Mouse (Mus musculus): ENCODE data around the gene Npc1l1. TPM values are rescaled to one million over a fixed set of nuclear protein-coding genes. Genes with fewer than 3 reads are reported as not detected.

Gene Npc1l1
- total and polyA plus RNA-seq, 3 experiments, result 0.10 TPM; not detected in 2

- Histone ChIP-seq H3K9ac (ENCODE audit: control insufficient read depth, low read depth, low read length, poor library complexity, severe bottlenecking) (no peak overlapping the region), H3K36me3 (ENCODE audit: control insufficient read depth in 1 of 2, insufficient read depth in 2 of 2, low read length in 2 of 2) (peaks cover 6 to 8% of the 10 kb centered on the region in 2 experiments; a peak in 3 of 4 replicates), H3K79me2 (ENCODE audit: control insufficient read depth, insufficient read depth, low read length, poor library complexity) (peaks cover 52% of the 10 kb centered on the region), H3K4me1 (ENCODE audit: control insufficient read depth in 1 of 2, insufficient read depth in 2 of 2, low read length in 2 of 2) (peaks cover 0 to 5% of the 10 kb centered on the region in 2 experiments; a peak in 2 of 4 replicates), H3K9me3 (replicated peaks; ENCODE audit: insufficient read depth, low read length) (no peaks in the 10 kb centered on the region), H3K27me3 (ENCODE audit: control insufficient read depth in 1 of 2, insufficient read depth in 2 of 2, low read length in 2 of 2) (no peaks in the 10 kb centered on the region), H3K4me3 (ENCODE audit: control insufficient read depth in 1 of 2, insufficient read depth in 1 of 2, low read depth in 2 of 2, low read length in 2 of 2) (no peak overlapping the region), H3K27ac (ENCODE audit: control insufficient read depth, low read depth, low read length) (no peak overlapping the region)
- DNase-seq (ENCODE audit: low read depth, low spot score), result no peak
- TF ChIP-seq CHD1 (IDR thresholded peaks at IDR 0.05; ENCODE audit: low read depth, low read length), result no peak
- TF ChIP-seq SIN3A (IDR thresholded peaks at IDR 0.05; ENCODE audit: low read length), result no peak
- TF ChIP-seq ETS1 (IDR thresholded peaks at IDR 0.05; ENCODE audit: low read depth, low read length), result no peak
- TF ChIP-seq EP300 (IDR thresholded peaks at IDR 0.05; ENCODE audit: low read depth in 1 of 2, low read length in 2 of 2), result no peak
- no peak for TF ChIP-seq ZKSCAN1 (IDR thresholded peaks at IDR 0.05; ENCODE audit: low read depth, low read length)
- no peak for TF ChIP-seq ZC3H11A (IDR thresholded peaks at IDR 0.05; ENCODE audit: low read depth, low read length)
- no peak for TF ChIP-seq RCOR1 (IDR thresholded peaks at IDR 0.05; ENCODE audit: low read depth, low read length)
- TF ChIP-seq MAX (IDR thresholded peaks at IDR 0.05; ENCODE audit: low read length), result no peak
- no peak for TF ChIP-seq TAL1 (IDR thresholded peaks at IDR 0.05; ENCODE audit: low read length)
- TF ChIP-seq GATA1 (IDR thresholded peaks at IDR 0.05; ENCODE audit: low read depth, low read length), result no peak
- no peak for TF ChIP-seq MYC (IDR thresholded peaks at IDR 0.05; ENCODE audit: low read depth, low read length)
- no peak for TF ChIP-seq TBP (IDR thresholded peaks at IDR 0.05; ENCODE audit: low read depth, low read length)
- no peak for TF ChIP-seq BHLHE40 (IDR thresholded peaks at IDR 0.05; ENCODE audit: borderline replicate concordance, low read depth, low read length)
Measured at GRCm38 (mm10) chr11:6183246-6183645, 46.7 kb downstream of the Npc1l1 start.

- 0 out of 6 replicates have a peak, but pooled peaks of 1 of the 3 experiments have one; percentile 2 for TF ChIP-seq CTCF (IDR thresholded peaks at IDR 0.05 in 2 of 3, conservative IDR thresholded peaks at IDR 0.05 in 1 of 3; ENCODE audit: control insufficient read depth in 1 of 3, insufficient read depth in 1 of 3, low read depth in 2 of 3, low read length in 3 of 3, poor library complexity in 1 of 3, severe bottlenecking in 1 of 3)
- TF ChIP-seq NELFE (IDR thresholded peaks at IDR 0.05; ENCODE audit: low read depth, low read length), result no peak
- Histone ChIP-seq H3K36me3 (ENCODE audit: control insufficient read depth in 1 of 2, insufficient read depth in 2 of 2, low read length in 2 of 2) (peaks cover 2 to 7% of the 10 kb centered on the region in 2 experiments; a peak in 2 of 4 replicates), H3K27ac (ENCODE audit: control insufficient read depth, low read depth, low read length) (no peak overlapping the region), H3K79me2 (ENCODE audit: control insufficient read depth, insufficient read depth, low read length, poor library complexity) (peaks cover 56% of the 10 kb centered on the region), H3K27me3 (ENCODE audit: control insufficient read depth in 1 of 2, insufficient read depth in 2 of 2, low read length in 2 of 2) (no peaks in the 10 kb centered on the region), H3K9me3 (replicated peaks; ENCODE audit: insufficient read depth, low read length) (no peaks in the 10 kb centered on the region), H3K9ac (ENCODE audit: control insufficient read depth, low read depth, low read length, poor library complexity, severe bottlenecking) (no peak overlapping the region), H3K4me3 (ENCODE audit: control insufficient read depth in 1 of 2, insufficient read depth in 1 of 2, low read depth in 2 of 2, low read length in 2 of 2) (no peak overlapping the region), H3K4me1 (ENCODE audit: control insufficient read depth in 1 of 2, insufficient read depth in 2 of 2, low read length in 2 of 2) (peaks cover 0 to 5% of the 10 kb centered on the region in 2 experiments; a peak in 2 of 4 replicates)
- no peak for DNase-seq (ENCODE audit: low read depth, low spot score)
Measured at GRCm38 (mm10) chr11:6180811-6181399, 49.0 kb downstream of the Npc1l1 start.

DNA sequence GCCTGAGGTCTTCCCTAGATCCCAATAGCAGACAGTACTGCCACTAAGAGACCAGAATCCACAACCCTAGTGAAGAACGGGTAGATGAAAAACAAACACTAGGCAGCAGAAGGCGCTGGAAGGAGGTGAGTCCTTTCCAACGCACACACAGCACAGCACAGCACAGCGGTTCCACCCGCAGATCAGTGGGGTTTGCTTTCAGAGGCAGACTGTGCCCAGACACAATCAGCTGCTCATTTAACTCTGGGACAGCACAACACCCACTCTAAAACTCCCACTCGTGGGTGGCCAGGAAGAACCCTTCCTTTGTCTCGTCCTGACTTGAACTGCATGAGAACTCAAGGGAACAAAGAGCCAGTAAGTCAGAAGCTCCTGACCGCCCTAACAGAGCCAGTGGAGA, 50.7 kb downstream of the Npc1l1 start:
- no peaks in the 10 kb centered on the region for H3K27me3 ChIP-seq (ENCODE audit: control insufficient read depth in 1 of 2, insufficient read depth in 2 of 2, low read length in 2 of 2)
- peaks cover 7 to 8% of the 10 kb centered on the region in 2 experiments for H3K4me1 ChIP-seq (ENCODE audit: control insufficient read depth in 1 of 2, insufficient read depth in 2 of 2, low read length in 2 of 2)
- DNase-seq (ENCODE audit: low read depth, low spot score), result no peak
- no peak overlapping the region for H3K9ac ChIP-seq (ENCODE audit: control insufficient read depth, low read depth, low read length, poor library complexity, severe bottlenecking)
- TF ChIP-seq GATA1 (IDR thresholded peaks at IDR 0.05; ENCODE audit: low read depth, low read length) (no peak), ZNF384 (IDR thresholded peaks at IDR 0.05; ENCODE audit: low read depth, low read length) (no peak), USF1 (IDR thresholded peaks at IDR 0.05; ENCODE audit: low read depth, low read length) (no peak), TAL1 (IDR thresholded peaks at IDR 0.05; ENCODE audit: low read length) (no peak), JUND (IDR thresholded peaks at IDR 0.05; ENCODE audit: low read depth, low read length) (no peak)
- no peak overlapping the region for H3K27ac ChIP-seq (ENCODE audit: control insufficient read depth, low read depth, low read length)
- H3K9me3 ChIP-seq (replicated peaks; ENCODE audit: insufficient read depth, low read length), result no peaks in the 10 kb centered on the region
- peaks cover 51% of the 10 kb centered on the region for H3K79me2 ChIP-seq (ENCODE audit: control insufficient read depth, insufficient read depth, low read length, poor library complexity)
- no peak overlapping the region for H3K4me3 ChIP-seq (ENCODE audit: control insufficient read depth in 1 of 2, insufficient read depth in 1 of 2, low read depth in 2 of 2, low read length in 2 of 2)
- H3K36me3 ChIP-seq (ENCODE audit: control insufficient read depth in 1 of 2, insufficient read depth in 2 of 2, low read length in 2 of 2), result peaks cover 2 to 15% of the 10 kb centered on the region in 2 experiments; a peak in 3 of 4 replicates
